Mouse (Mus musculus) cerebellum, postnatal 14 days (tissue): ENCODE measurements at regions not wholly inside any gene's neighbourhood (a gene's known extent, or its start where the extent isn't known, plus 50 kb on each side); places are given as distances from the start of the nearest gene placed in this dataset.
A peak's percentile ranks its signal among the peaks of the same experiment; 100 is the strongest.

Experiments used
- DNase-seq, 2 experiments: peaks; one replicate each; pipeline ENCODE4 v3.0.0; 2021; ENCODE audit warnings: mixed read lengths in 2 of 2

- no peak for DNase-seq
Observed at GRCm38 (mm10) chr4:52265196-52265595, 173.8 kb upstream of the Smc2 start.

- no peak for DNase-seq
Observed at GRCm38 (mm10) chr4:52282458-52282857, 156.6 kb upstream of the Smc2 start.

GRCm38 (mm10) chr4:52284909-52285308, 154.1 kb upstream of the Smc2 start:
- peak in 1 of 2 experiments; percentile 11 for DNase-seq

GRCm38 (mm10) chr4:52293676-52294075, 145.4 kb upstream of the Smc2 start:
- DNase-seq = no peak

GRCm38 (mm10) chr4:52299226-52299625, 139.8 kb upstream of the Smc2 start:
- peak in 1 of 2 experiments; percentile 4 for DNase-seq

GRCm38 (mm10) chr4:52301653-52302052, 137.4 kb upstream of the Smc2 start:
- peak in 1 of 2 experiments; percentile 5 for DNase-seq

GRCm38 (mm10) chr4:52324300-52324699, 114.7 kb upstream of the Smc2 start:
- no peak for DNase-seq

GRCm38 (mm10) chr4:52331361-52331951, 107.6 kb upstream of the Smc2 start:
- peak in 1 of 2 experiments; percentile 16 for DNase-seq

- DNase-seq = peak; percentile 16 to 33
Observed at GRCm38 (mm10) chr4:52336365-52337017, 102.6 kb upstream of the Smc2 start.

- no peak for DNase-seq
Observed at GRCm38 (mm10) chr4:52341245-52341644, 97.8 kb upstream of the Smc2 start.

- peak in 1 of 2 experiments; percentile 7 for DNase-seq
Observed at GRCm38 (mm10) chr4:52361751-52362150, 77.3 kb upstream of the Smc2 start.

GRCm38 (mm10) chr4:52365866-52366265, 73.2 kb upstream of the Smc2 start:
- no peak for DNase-seq

GRCm38 (mm10) chr4:52368527-52368926, 70.5 kb upstream of the Smc2 start:
- no peak for DNase-seq
